Mouse (Mus musculus) ovary, adult 18-20 months (tissue): ENCODE data around the gene N4bp1.
A peak's percentile ranks its signal among the peaks of the same experiment; 100 is the strongest.

ENCODE experiments used
- DNase-seq: peaks from one replicate; pipeline ENCODE4 v3.0.0; 2022; ENCODE audit warnings: low spot score, mixed read lengths

Gene N4bp1

GRCm38 (mm10) chr8:86884489-86885463, at the start of gene N4bp1:
Gene N4bp1, minus strand, starts transcription at chr8:86885258.
- DNase-seq, result peak; percentile 90

- no peak for DNase-seq
Measured at GRCm38 (mm10) chr8:86934841-86935240, 49.8 kb upstream of the N4bp1 start.

- DNase-seq, result no peak
Measured at GRCm38 (mm10) chr8:86934393-86934792, 49.3 kb upstream of the N4bp1 start.

- DNase-seq, result no peak
Measured at GRCm38 (mm10) chr8:86933898-86934297, 48.8 kb upstream of the N4bp1 start.

- DNase-seq, result no peak
Measured at GRCm38 (mm10) chr8:86926237-86926636, 41.2 kb upstream of the N4bp1 start.

GRCm38 (mm10) chr8:86923219-86923835, 38.3 kb upstream of the N4bp1 start:
- DNase-seq, result no peak

GRCm38 (mm10) chr8:86922673-86923072, 37.6 kb upstream of the N4bp1 start:
- DNase-seq, result no peak

- no peak for DNase-seq
Measured at GRCm38 (mm10) chr8:86922141-86922540, 37.1 kb upstream of the N4bp1 start.

GRCm38 (mm10) chr8:86920996-86921395, 35.9 kb upstream of the N4bp1 start:
- no peak for DNase-seq

GRCm38 (mm10) chr8:86920455-86920854, 35.4 kb upstream of the N4bp1 start:
- no peak for DNase-seq

- DNase-seq, result no peak
Measured at GRCm38 (mm10) chr8:86920024-86920423, 35.0 kb upstream of the N4bp1 start.

GRCm38 (mm10) chr8:86919262-86919661, 34.2 kb upstream of the N4bp1 start:
- no peak for DNase-seq

GRCm38 (mm10) chr8:86918093-86918492, 33.0 kb upstream of the N4bp1 start:
- no peak for DNase-seq

GRCm38 (mm10) chr8:86917689-86918088, 32.6 kb upstream of the N4bp1 start:
- no peak for DNase-seq

- DNase-seq, result no peak
Measured at GRCm38 (mm10) chr8:86916369-86916768, 31.3 kb upstream of the N4bp1 start.

GRCm38 (mm10) chr8:86911136-86911535, 26.1 kb upstream of the N4bp1 start:
- no peak for DNase-seq

GRCm38 (mm10) chr8:86910250-86910649, 25.2 kb upstream of the N4bp1 start:
- no peak for DNase-seq

- no peak for DNase-seq
Measured at GRCm38 (mm10) chr8:86908536-86908935, 23.5 kb upstream of the N4bp1 start.

GRCm38 (mm10) chr8:86904911-86905310, 19.9 kb upstream of the N4bp1 start:
- no peak for DNase-seq

- DNase-seq, result peak; percentile 35
Measured at GRCm38 (mm10) chr8:86903104-86903503, 18.0 kb upstream of the N4bp1 start.

- DNase-seq, result no peak
Measured at GRCm38 (mm10) chr8:86902656-86903055, 17.6 kb upstream of the N4bp1 start.

GRCm38 (mm10) chr8:86901972-86902371, 16.9 kb upstream of the N4bp1 start:
- no peak for DNase-seq

- no peak for DNase-seq
Measured at GRCm38 (mm10) chr8:86897726-86898419, 12.8 kb upstream of the N4bp1 start.
